Mouse (Mus musculus): ENCODE data around the gene Acrbp. TPM values are rescaled to one million over a fixed set of nuclear protein-coding genes. Genes with fewer than 3 reads are reported as not detected.

Gene Acrbp
- polyA plus RNA-seq, 1 experiment from 2014 or later = 11.7 TPM

DNA sequence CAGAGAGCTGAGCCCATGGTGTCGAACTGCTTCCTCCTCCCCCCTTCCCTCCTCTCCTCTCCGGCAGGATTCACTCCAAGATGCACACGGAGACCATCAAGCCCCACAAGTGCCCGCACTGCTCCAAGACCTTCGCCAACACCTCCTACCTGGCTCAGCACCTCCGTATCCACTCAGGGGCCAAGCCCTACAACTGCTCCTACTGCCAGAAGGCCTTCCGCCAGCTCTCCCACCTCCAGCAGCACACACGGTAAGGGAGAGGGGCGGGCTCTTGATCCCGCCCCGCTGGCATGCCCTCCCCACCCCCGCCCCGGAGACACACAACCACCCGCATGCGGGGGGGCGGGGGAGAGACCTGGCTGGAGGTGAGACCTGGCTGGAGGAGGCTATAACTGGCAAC lies 17.9 kb upstream of the Acrbp start:
- peaks cover 24% of the 10 kb centered on the region for H3K36me3 ChIP-seq (ENCODE audit: control insufficient read depth, insufficient read depth, low read length)

DNA sequence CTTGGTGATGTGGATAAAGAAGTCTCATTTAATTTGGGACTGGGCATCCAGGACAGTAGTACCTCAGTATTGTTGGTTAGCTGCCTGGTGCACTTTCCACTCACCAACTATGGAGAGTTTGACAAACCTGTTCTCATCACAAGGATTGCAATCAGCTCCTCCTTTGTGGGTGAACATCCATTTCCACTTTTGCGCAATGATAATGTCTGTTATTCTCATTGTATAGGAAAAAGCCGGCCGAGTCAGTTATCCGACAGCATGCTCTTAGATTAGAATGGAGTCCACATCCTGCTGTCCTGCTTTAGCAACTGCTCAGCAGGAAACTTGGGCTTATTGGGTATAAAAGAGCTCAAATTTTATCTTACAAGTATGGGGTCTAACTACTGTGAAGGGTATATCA lies 10.8 kb upstream of the Acrbp start:
- H3K27me3 ChIP-seq (ENCODE audit: control insufficient read depth, insufficient read depth, low read length) = no peaks in the 10 kb centered on the region
- H3K9me3 ChIP-seq (ENCODE audit: control insufficient read depth, low read length) = no peaks in the 10 kb centered on the region
- no peak overlapping the region for H3K4me3 ChIP-seq (ENCODE audit: low read depth, low read length)
- peaks cover 7% of the 10 kb centered on the region for H3K36me3 ChIP-seq (ENCODE audit: control insufficient read depth, insufficient read depth, low read length)
- ATAC-seq (ENCODE audit: insufficient read depth, low FRiP score, low TSS enrichment) (no peak), DNase-seq (ENCODE audit: low spot score) (no peak)
- WGBS = 93% methylated on average over 4 of the region's 4 CpGs
- H3K4me1 ChIP-seq (ENCODE audit: control insufficient read depth, insufficient read depth, low read length) = 0 out of 2 replicates have a peak, but pooled peaks cover 2% of the 10 kb centered on the region
- H3K9ac ChIP-seq (ENCODE audit: low read length) = no peak overlapping the region
- H3K4me2 ChIP-seq (ENCODE audit: low read depth) = peak overlapping the region; percentile 28
- no peak overlapping the region for H3K27ac ChIP-seq (ENCODE audit: low read depth, low read length)

More for the DNA sequence above, 17.9 kb upstream of the Acrbp start:
- ATAC-seq (ENCODE audit: insufficient read depth, low FRiP score, low TSS enrichment) = no peak
- no peak overlapping the region for H3K9ac ChIP-seq (ENCODE audit: low read length)
- no peak overlapping the region for H3K4me3 ChIP-seq (ENCODE audit: low read depth, low read length)
- H3K27ac ChIP-seq (ENCODE audit: low read depth, low read length) = no peak overlapping the region
- no peaks in the 10 kb centered on the region for H3K4me1 ChIP-seq (ENCODE audit: control insufficient read depth, insufficient read depth, low read length)
- no peak for DNase-seq (ENCODE audit: low spot score)
- no peaks in the 10 kb centered on the region for H3K9me3 ChIP-seq (ENCODE audit: control insufficient read depth, low read length)
- H3K4me2 ChIP-seq (ENCODE audit: low read depth) = no peak overlapping the region
- H3K27me3 ChIP-seq (ENCODE audit: control insufficient read depth, insufficient read depth, low read length) = no peaks in the 10 kb centered on the region
- WGBS = 91% methylated on average over 16 of the region's 16 CpGs

GRCm38 (mm10) chr6:125039131-125039530 lies 10.4 kb upstream of the Acrbp start:
- 7% methylated on average over 8 of the region's 8 CpGs for WGBS
- H3K27ac ChIP-seq (ENCODE audit: low read depth, low read length) = no peak overlapping the region
- no peaks in the 10 kb centered on the region for H3K9me3 ChIP-seq (ENCODE audit: control insufficient read depth, low read length)

DNA sequence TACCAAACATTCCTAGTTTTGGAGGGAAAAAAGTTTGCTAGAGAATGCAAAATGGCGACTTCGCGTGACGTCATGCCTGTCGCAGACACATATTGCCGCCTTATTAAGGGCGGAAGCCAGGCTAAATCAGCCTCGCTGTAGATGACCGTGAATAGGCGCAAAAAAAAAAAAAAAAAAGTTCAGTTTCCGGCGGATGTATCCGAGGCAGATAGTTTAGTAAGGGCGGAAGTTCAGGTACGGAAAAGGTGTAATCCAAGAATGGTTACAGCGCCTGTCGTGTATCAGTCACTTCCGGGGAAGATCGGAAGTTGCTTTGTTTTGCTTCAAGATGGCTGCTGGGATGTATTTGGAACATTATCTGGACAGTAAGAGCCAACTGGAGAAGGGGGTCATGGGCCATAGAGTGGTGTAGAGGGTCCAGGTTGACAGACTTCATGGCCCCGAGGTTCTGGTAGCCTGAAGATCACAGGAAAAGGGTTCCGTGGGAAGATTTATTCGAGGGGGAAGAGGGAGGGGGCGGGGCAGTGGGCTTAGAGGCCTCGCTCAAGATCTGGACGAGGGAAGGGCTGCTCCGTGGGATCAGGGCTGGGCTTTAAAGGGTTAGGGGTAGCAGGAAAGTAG lies 9.8 kb upstream of the Acrbp start, which contains the start of gene Ing4:
Gene Ing4, plus strand, starts transcription at position 228 of the 621 bp plus-strand sequence.
- Histone ChIP-seq H3K27ac (ENCODE audit: low read depth, low read length) (no peak within 1 kb of the TSS; the same call in 1 of the 2 replicates), H3K4me1 (ENCODE audit: control insufficient read depth, insufficient read depth, low read length) (0 out of 2 replicates have a peak, but pooled peaks cover 2% of the 10 kb centered on the region), H3K9me3 (ENCODE audit: control insufficient read depth, low read length) (no peaks in the 10 kb centered on the region), H3K9ac (ENCODE audit: low read length) (peak within 1 kb of the TSS; percentile 81), H3K36me3 (ENCODE audit: control insufficient read depth, insufficient read depth, low read length) (peaks cover 7% of the 10 kb centered on the region), H3K27me3 (ENCODE audit: control insufficient read depth, insufficient read depth, low read length) (no peaks in the 10 kb centered on the region), H3K4me3 (ENCODE audit: low read depth, low read length) (peak within 1 kb of the TSS; percentile 66), H3K4me2 (ENCODE audit: low read depth) (peak within 1 kb of the TSS; percentile 58)
- DNase-seq (ENCODE audit: low spot score) (peak; percentile 92), ATAC-seq (ENCODE audit: insufficient read depth, low FRiP score, low TSS enrichment) (peak; percentile 95)
- under 1% methylated on average over 26 of the region's 26 CpGs for WGBS

More at GRCm38 (mm10) chr6:125039131-125039530, 10.4 kb upstream of the Acrbp start:
- peaks cover 4% of the 10 kb centered on the region for H3K36me3 ChIP-seq (ENCODE audit: control insufficient read depth, insufficient read depth, low read length)
- peak overlapping the region; percentile 17 for H3K4me3 ChIP-seq (ENCODE audit: low read depth, low read length)
- ATAC-seq (ENCODE audit: insufficient read depth, low FRiP score, low TSS enrichment) (0 out of 2 replicates have a peak, but pooled peaks have one; percentile 1), DNase-seq (ENCODE audit: low spot score) (no peak)
- peak overlapping the region; percentile 28 for H3K4me2 ChIP-seq (ENCODE audit: low read depth)
- 0 out of 2 replicates have a peak overlapping the region, but pooled peaks have one; percentile 1 for H3K9ac ChIP-seq (ENCODE audit: low read length)
- no peaks in the 10 kb centered on the region for H3K27me3 ChIP-seq (ENCODE audit: control insufficient read depth, insufficient read depth, low read length)
- 0 out of 2 replicates have a peak, but pooled peaks cover 2% of the 10 kb centered on the region for H3K4me1 ChIP-seq (ENCODE audit: control insufficient read depth, insufficient read depth, low read length)

DNA sequence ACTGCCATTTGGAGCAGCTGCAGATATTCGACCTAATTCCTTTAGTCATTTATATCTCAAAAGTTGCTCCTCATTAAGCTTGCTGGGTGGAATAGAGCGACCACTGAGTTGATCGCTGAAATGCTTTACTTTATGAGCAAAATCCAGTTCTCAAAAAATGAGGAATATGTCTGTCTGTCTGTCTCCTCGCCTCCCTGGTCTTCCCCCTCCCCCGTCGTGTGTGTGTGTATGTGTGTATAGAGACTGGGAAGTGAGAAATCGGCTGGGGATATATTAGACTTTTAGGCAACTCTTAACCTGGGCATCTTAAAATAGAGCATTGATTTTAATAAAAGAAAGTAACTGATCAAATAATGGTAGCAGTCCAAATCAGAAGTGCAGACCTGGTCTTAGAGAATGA lies 9.3 kb upstream of the Acrbp start:
- Histone ChIP-seq H3K4me3 (ENCODE audit: low read depth, low read length) (peak overlapping the region; percentile 66), H3K9me3 (ENCODE audit: control insufficient read depth, low read length) (no peaks in the 10 kb centered on the region), H3K9ac (ENCODE audit: low read length) (peak overlapping the region; percentile 81), H3K4me2 (ENCODE audit: low read depth) (peak overlapping the region; percentile 58), H3K27me3 (ENCODE audit: control insufficient read depth, insufficient read depth, low read length) (no peaks in the 10 kb centered on the region), H3K27ac (ENCODE audit: low read depth, low read length) (no peak overlapping the region; the same call in 1 of the 2 replicates), H3K36me3 (ENCODE audit: control insufficient read depth, insufficient read depth, low read length) (peaks cover 5% of the 10 kb centered on the region; the same call in 1 of the 2 replicates), H3K4me1 (ENCODE audit: control insufficient read depth, insufficient read depth, low read length) (0 out of 2 replicates have a peak, but pooled peaks cover 2% of the 10 kb centered on the region)
- DNase-seq (ENCODE audit: low spot score) = no peak
- ATAC-seq (ENCODE audit: insufficient read depth, low FRiP score, low TSS enrichment) = no peak
- 17% methylated on average over 7 of the region's 7 CpGs for WGBS

DNA sequence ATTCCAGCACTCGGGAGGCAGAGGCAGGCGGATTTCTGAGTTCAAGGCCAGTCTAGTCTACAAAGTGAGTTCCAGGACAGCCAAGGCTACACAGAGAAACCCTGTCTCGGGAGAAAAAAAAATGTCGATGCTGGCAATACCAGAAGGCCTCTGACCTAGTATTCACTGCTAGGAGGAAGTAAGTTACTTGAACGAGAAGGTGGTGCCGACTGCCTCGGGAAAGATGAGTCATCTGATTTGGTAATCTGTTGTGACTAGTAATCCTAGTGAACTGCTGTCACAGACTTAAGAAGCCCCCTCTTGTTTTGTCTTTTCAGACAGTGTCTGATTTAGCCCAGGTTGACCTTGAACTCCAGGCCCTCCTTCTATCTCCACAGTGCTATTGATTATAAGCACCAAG lies 8.4 kb upstream of the Acrbp start:
- Histone ChIP-seq H3K4me2 (ENCODE audit: low read depth) (no peak overlapping the region), H3K9ac (ENCODE audit: low read length) (no peak overlapping the region), H3K27ac (ENCODE audit: low read depth, low read length) (no peak overlapping the region), H3K36me3 (ENCODE audit: control insufficient read depth, insufficient read depth, low read length) (peaks cover 7% of the 10 kb centered on the region; the same call in 1 of the 2 replicates), H3K9me3 (ENCODE audit: control insufficient read depth, low read length) (no peaks in the 10 kb centered on the region), H3K4me3 (ENCODE audit: low read depth, low read length) (no peak overlapping the region), H3K4me1 (ENCODE audit: control insufficient read depth, insufficient read depth, low read length) (0 out of 2 replicates have a peak, but pooled peaks cover 2% of the 10 kb centered on the region), H3K27me3 (ENCODE audit: control insufficient read depth, insufficient read depth, low read length) (no peaks in the 10 kb centered on the region)
- no peak for ATAC-seq (ENCODE audit: insufficient read depth, low FRiP score, low TSS enrichment)
- no peak for DNase-seq (ENCODE audit: low spot score)
- WGBS = 95% methylated on average over 7 of the region's 7 CpGs

GRCm38 (mm10) chr6:125042081-125042480 lies 7.4 kb upstream of the Acrbp start:
- no peak overlapping the region for H3K27ac ChIP-seq (ENCODE audit: low read depth, low read length)
- H3K4me3 ChIP-seq (ENCODE audit: low read depth, low read length) = no peak overlapping the region
- peaks cover 7% of the 10 kb centered on the region; the same call in 1 of the 2 replicates for H3K36me3 ChIP-seq (ENCODE audit: control insufficient read depth, insufficient read depth, low read length)
- ATAC-seq (ENCODE audit: insufficient read depth, low FRiP score, low TSS enrichment) (no peak), DNase-seq (ENCODE audit: low spot score) (no peak)
- H3K9me3 ChIP-seq (ENCODE audit: control insufficient read depth, low read length) = no peaks in the 10 kb centered on the region
- 94% methylated on average over 7 of the region's 7 CpGs for WGBS
- no peak overlapping the region for H3K9ac ChIP-seq (ENCODE audit: low read length)
- no peaks in the 10 kb centered on the region for H3K27me3 ChIP-seq (ENCODE audit: control insufficient read depth, insufficient read depth, low read length)
- no peak overlapping the region for H3K4me2 ChIP-seq (ENCODE audit: low read depth)
- H3K4me1 ChIP-seq (ENCODE audit: control insufficient read depth, insufficient read depth, low read length) = 0 out of 2 replicates have a peak, but pooled peaks cover 2% of the 10 kb centered on the region

GRCm38 (mm10) chr6:125046691-125047090 lies 2.8 kb upstream of the Acrbp start:
- H3K27me3 ChIP-seq (ENCODE audit: control insufficient read depth, insufficient read depth, low read length) = no peaks in the 10 kb centered on the region
- peak; percentile 51; the same call in 1 of the 2 replicates for ATAC-seq (ENCODE audit: insufficient read depth, low FRiP score, low TSS enrichment)

DNA sequence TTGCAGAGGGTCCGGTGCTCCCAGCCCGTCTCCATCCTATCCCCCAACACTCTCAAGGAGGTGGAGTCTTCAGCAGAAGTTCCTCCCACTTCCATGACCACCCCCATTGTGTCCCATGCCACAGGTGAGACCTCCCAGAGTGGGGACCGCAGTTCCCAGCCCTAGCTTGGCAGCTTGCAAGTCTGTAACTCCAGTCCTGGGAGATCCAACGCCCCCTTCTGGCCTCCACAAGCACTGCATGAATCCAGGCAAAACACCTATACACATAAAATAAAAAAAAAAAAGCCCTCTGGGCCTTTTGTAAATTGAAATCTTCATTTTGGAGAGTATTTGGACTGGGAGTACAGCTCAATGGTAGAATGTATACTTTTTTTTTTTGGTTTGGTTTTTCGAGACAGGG lies 1.7 kb downstream of the Acrbp start:
- H3K4me3 ChIP-seq (ENCODE audit: low read depth, low read length) = no peak overlapping the region
- H3K36me3 ChIP-seq (ENCODE audit: control insufficient read depth, insufficient read depth, low read length) = peaks cover 13% of the 10 kb centered on the region
- 72% methylated on average over 5 of the region's 5 CpGs for WGBS
- DNase-seq (ENCODE audit: low spot score) (no peak), ATAC-seq (ENCODE audit: insufficient read depth, low FRiP score, low TSS enrichment) (no peak)
- no peaks in the 10 kb centered on the region for H3K27me3 ChIP-seq (ENCODE audit: control insufficient read depth, insufficient read depth, low read length)
- no peak overlapping the region for H3K9ac ChIP-seq (ENCODE audit: low read length)
- no peaks in the 10 kb centered on the region for H3K9me3 ChIP-seq (ENCODE audit: control insufficient read depth, low read length)
- no peak overlapping the region for H3K27ac ChIP-seq (ENCODE audit: low read depth, low read length)
- no peak overlapping the region for H3K4me2 ChIP-seq (ENCODE audit: low read depth)
- H3K4me1 ChIP-seq (ENCODE audit: control insufficient read depth, insufficient read depth, low read length) = no peaks in the 10 kb centered on the region

More at GRCm38 (mm10) chr6:125046691-125047090, 2.8 kb upstream of the Acrbp start:
- WGBS = 51% methylated on average over 5 of the region's 5 CpGs
- H3K9ac ChIP-seq (ENCODE audit: low read length) = no peak overlapping the region
- peaks cover 18% of the 10 kb centered on the region for H3K36me3 ChIP-seq (ENCODE audit: control insufficient read depth, insufficient read depth, low read length)
- DNase-seq (ENCODE audit: low spot score) = peak; percentile 83
- H3K4me1 ChIP-seq (ENCODE audit: control insufficient read depth, insufficient read depth, low read length) = no peaks in the 10 kb centered on the region
- H3K9me3 ChIP-seq (ENCODE audit: control insufficient read depth, low read length) = no peaks in the 10 kb centered on the region
- H3K4me2 ChIP-seq (ENCODE audit: low read depth) = no peak overlapping the region
- no peak overlapping the region for H3K27ac ChIP-seq (ENCODE audit: low read depth, low read length)
- H3K4me3 ChIP-seq (ENCODE audit: low read depth, low read length) = no peak overlapping the region
